Mouse (Mus musculus) adrenal gland, postnatal 25 days (tissue): Measurements from ENCODE around the gene Gpn2. TPM values are rescaled to one million over a fixed set of nuclear protein-coding genes. Genes with fewer than 3 reads are reported as not detected.

Experiments
- DNase-seq: peaks from one replicate; pipeline ENCODE4 v3.0.0; 2021; ENCODE audit warnings: mixed read lengths
- microRNA-seq, 2 experiments: library from miRNA; unstranded; fragments of <30 nt; microRNA quantifications; one replicate each; pipeline ENCODE4 v1.2.0; 2021
- total RNA-seq: library from RNA; stranded (reverse); gene quantifications from 2 replicates; pipeline ENCODE4 v1.2.3, GENCODE M21; 2021

Gpn2 gene
- total RNA-seq, 1 experiment from 2014 or later, result 16.1 TPM

GRCm38 (mm10) chr4:133624830-133625229 is 40.7 kb downstream of the Gpn2 start:
- DNase-seq, result no peak

GRCm38 (mm10) chr4:133625621-133626071 is 41.5 kb downstream of the Gpn2 start:
- DNase-seq, result peak; percentile 45

- no peak for DNase-seq
Observed at GRCm38 (mm10) chr4:133626221-133626620, 42.1 kb downstream of the Gpn2 start.

- no peak for DNase-seq
Observed at GRCm38 (mm10) chr4:133626621-133627020, 42.5 kb downstream of the Gpn2 start.

- no peak for DNase-seq
Observed at GRCm38 (mm10) chr4:133627039-133627438, 42.9 kb downstream of the Gpn2 start.

GRCm38 (mm10) chr4:133628517-133628916 is 44.4 kb downstream of the Gpn2 start:
- no peak for DNase-seq

- DNase-seq, result no peak
Observed at GRCm38 (mm10) chr4:133629191-133629590, 45.0 kb downstream of the Gpn2 start.

GRCm38 (mm10) chr4:133630326-133630920 is 46.3 kb downstream of the Gpn2 start:
- DNase-seq, result no peak

GRCm38 (mm10) chr4:133631071-133631768 is 47.1 kb downstream of the Gpn2 start:
- no peak for DNase-seq

- no peak for DNase-seq
Observed at GRCm38 (mm10) chr4:133631769-133632411, 47.7 kb downstream of the Gpn2 start.

- peak; percentile 50 for DNase-seq
Observed at GRCm38 (mm10) chr4:133632483-133633327, 48.5 kb downstream of the Gpn2 start.

- DNase-seq, result peak; percentile 92
Observed at GRCm38 (mm10) chr4:133633332-133634042, 49.3 kb downstream of the Gpn2 start.

GRCm38 (mm10) chr4:133634043-133634410 is 49.9 kb downstream of the Gpn2 start:
- no peak for DNase-seq

Small RNA genes within 50 kb of the gene (microRNA-seq; reads per million reads assigned to microRNA genes)
- gene Gm23158, result 0 reads per million in 2 experiments

Other genes with a start within 250 kb of the Gpn2 start
- 46.7 and 60.7 TPM in 2 replicates for gene Wdtc1, start 230.9 kb upstream of the Gpn2 start, total RNA-seq
- 70.4 and 70.7 TPM in 2 replicates for gene Slc9a1, start 214.7 kb upstream of the Gpn2 start, total RNA-seq
- gene Tent5b, start 104.2 kb upstream of the Gpn2 start, total RNA-seq, result 0.76 and 1.2 TPM in 2 replicates
- gene Trnp1, start 85.8 kb upstream of the Gpn2 start, total RNA-seq, result 4.6 and 4.9 TPM in 2 replicates
- gene Kdf1, start 65.4 kb upstream of the Gpn2 start, total RNA-seq, result 2.8 and 5.1 TPM in 2 replicates
- gene Nudc, start 38.4 kb upstream of the Gpn2 start, total RNA-seq, result 171 and 211 TPM in 2 replicates
- 55.6 and 58.0 TPM in 2 replicates for gene Nr0b2, start 31.0 kb upstream of the Gpn2 start, total RNA-seq
- gene Gpatch3, start 9.6 kb upstream of the Gpn2 start, total RNA-seq, result 5.9 and 8.3 TPM in 2 replicates
- 1.3 and 1.7 TPM in 2 replicates for gene Sfn, start 17.8 kb downstream of the Gpn2 start, total RNA-seq
- gene Zdhhc18, start 65.8 kb downstream of the Gpn2 start, total RNA-seq, result 20.9 and 23.0 TPM in 2 replicates
- 17.1 and 24.6 TPM in 2 replicates for gene Pigv, start 88.3 kb downstream of the Gpn2 start, total RNA-seq
- 73.6 and 79.7 TPM in 2 replicates for gene Arid1a, start 172.4 kb downstream of the Gpn2 start, total RNA-seq